Mouse (Mus musculus) testis, adult 2 months (tissue): ENCODE results near the gene Musk. TPM values are rescaled to one million over a fixed set of nuclear protein-coding genes. Genes with fewer than 3 reads are reported as not detected.

Experiments used
- H3K27ac ChIP-seq: fragments of 200-500 bp; 2 replicates; pipeline ENCODE4 v1.5.1; 2012; ENCODE audit warnings: low read depth, low read length; ENCODE audit not compliant: control insufficient read depth, insufficient read depth
- H3K27me3 ChIP-seq: fragments of 200-500 bp; 2 replicates; pipeline ENCODE4 v1.6.1; 2012; ENCODE audit warnings: mild to moderate bottlenecking, low read length, moderate library complexity; ENCODE audit not compliant: control insufficient read depth, insufficient read depth
- H3K36me3 ChIP-seq: fragments of 200-500 bp; 2 replicates; pipeline ENCODE4 v1.6.1; 2012; ENCODE audit warnings: mild to moderate bottlenecking, low read length; ENCODE audit not compliant: control insufficient read depth, insufficient read depth
- H3K4me1 ChIP-seq: fragments of 200-500 bp; 2 replicates; pipeline ENCODE4 v1.6.1; 2012; ENCODE audit warnings: low read length; ENCODE audit not compliant: control insufficient read depth, insufficient read depth
- H3K4me3 ChIP-seq: fragments of 200-500 bp; 2 replicates; pipeline ENCODE4 v1.5.1; 2012; ENCODE audit warnings: low read depth, mild to moderate bottlenecking, low read length, moderate library complexity, mixed read lengths; ENCODE audit not compliant: control insufficient read depth
- CTCF ChIP-seq: fragments of 200-500 bp; IDR thresholded peaks from 2 replicates; pipeline ENCODE4 v1.5.1; 2012; ENCODE audit warnings: low read depth, mild to moderate bottlenecking, inconsistent platforms, low read length, moderate library complexity; ENCODE audit not compliant: control insufficient read depth, insufficient read depth, insufficient replicate concordance
- POLR2A ChIP-seq: fragments of 200-500 bp; IDR thresholded peaks from 2 replicates; pipeline ENCODE4 v1.6.1; 2012; ENCODE audit warnings: low read depth, mild to moderate bottlenecking, inconsistent platforms, low read length, moderate library complexity; ENCODE audit not compliant: control insufficient read depth
- polyA plus RNA-seq: library from polyadenylated mRNA; depleted of rRNA; stranded (reverse); fragments of >200 nt; gene quantifications from 2 replicates; pipeline ENCODE4 v1.2.3, GENCODE M21; 2012

Gene Musk
- polyA plus RNA-seq, 1 experiment, result 0.28 TPM

GRCm38 (mm10) chr4:58314942-58315508 is 29.3 kb downstream of the Musk start:
- H3K27me3 ChIP-seq, result no peaks in the 10 kb centered on the region
- no peak overlapping the region for H3K4me3 ChIP-seq
- TF ChIP-seq POLR2A (no peak), CTCF (no peak)
- no peaks in the 10 kb centered on the region for H3K36me3 ChIP-seq
- no peaks in the 10 kb centered on the region for H3K4me1 ChIP-seq
- no peak overlapping the region for H3K27ac ChIP-seq

GRCm38 (mm10) chr4:58317536-58317935 is 31.8 kb downstream of the Musk start:
- TF ChIP-seq CTCF, result no peak
- no peak for TF ChIP-seq POLR2A
- Histone ChIP-seq H3K4me3 (no peak overlapping the region), H3K27ac (no peak overlapping the region), H3K4me1 (no peaks in the 10 kb centered on the region), H3K27me3 (no peaks in the 10 kb centered on the region), H3K36me3 (no peaks in the 10 kb centered on the region)

GRCm38 (mm10) chr4:58320293-58320692 is 34.5 kb downstream of the Musk start:
- H3K4me3 ChIP-seq, result no peak overlapping the region
- no peaks in the 10 kb centered on the region for H3K4me1 ChIP-seq
- H3K27me3 ChIP-seq, result no peaks in the 10 kb centered on the region
- no peaks in the 10 kb centered on the region for H3K36me3 ChIP-seq
- TF ChIP-seq CTCF (no peak), POLR2A (no peak)
- H3K27ac ChIP-seq, result no peak overlapping the region

- TF ChIP-seq POLR2A (no peak), CTCF (no peak)
- Histone ChIP-seq H3K36me3 (no peaks in the 10 kb centered on the region), H3K4me3 (no peak overlapping the region), H3K4me1 (no peaks in the 10 kb centered on the region), H3K27ac (no peak overlapping the region), H3K27me3 (no peaks in the 10 kb centered on the region)
Measured at GRCm38 (mm10) chr4:58326746-58327145, 41.0 kb downstream of the Musk start.

- H3K4me1 ChIP-seq, result no peaks in the 10 kb centered on the region
- no peak overlapping the region for H3K4me3 ChIP-seq
- no peak overlapping the region for H3K27ac ChIP-seq
- no peaks in the 10 kb centered on the region for H3K27me3 ChIP-seq
- no peaks in the 10 kb centered on the region for H3K36me3 ChIP-seq
- TF ChIP-seq CTCF, result no peak
Measured at GRCm38 (mm10) chr4:58328231-58328630, 42.5 kb downstream of the Musk start.

GRCm38 (mm10) chr4:58330016-58330415 is 44.3 kb downstream of the Musk start:
- Histone ChIP-seq H3K27me3 (no peaks in the 10 kb centered on the region), H3K4me3 (no peak overlapping the region), H3K27ac (no peak overlapping the region), H3K4me1 (no peaks in the 10 kb centered on the region), H3K36me3 (no peaks in the 10 kb centered on the region)
- TF ChIP-seq POLR2A (no peak), CTCF (no peak)

- no peaks in the 10 kb centered on the region for H3K27me3 ChIP-seq
- no peaks in the 10 kb centered on the region for H3K36me3 ChIP-seq
- no peaks in the 10 kb centered on the region for H3K4me1 ChIP-seq
- no peak overlapping the region for H3K27ac ChIP-seq
- TF ChIP-seq POLR2A, result no peak
- H3K4me3 ChIP-seq, result no peak overlapping the region
Measured at GRCm38 (mm10) chr4:58330864-58331638, 45.3 kb downstream of the Musk start.
